Comparison of ENCODE assay signal across 8 mouse cellular contexts in genomic region chr13:64274879-64275753, GRCm38 (mm10). TPM values are rescaled to one million over a fixed set of nuclear protein-coding genes. Genes with fewer than 3 reads are reported as not detected.
DNase-seq lines count a peak whose midpoint lies in the region; ATAC-seq lines count a peak whose summit lies in the region.

Cdc14b (minus strand) TSS chr13:64275290.

- peak; percentile 94 for DNase-seq in ZHBTc4 (ENCODE audit: low read depth, low spot score)
- DNase-seq in cerebellum, postnatal 14 days = peak; percentile 69 to 70
- peak; percentile 62 to 65 for DNase-seq in frontal cortex, postnatal 36 days (ENCODE audit: low spot score in 2 of 2)
- DNase-seq in hindlimb bud, embryonic 11.5 days (ENCODE audit: extremely low spot score, low read depth, low spot score) = peak; percentile 88
- peak; percentile 22 to 60 for DNase-seq in left cerebral cortex, adult 9 months (ENCODE audit: low spot score in 2 of 2)
- DNase-seq in right cerebral cortex, adult 2 months (ENCODE audit: low spot score in 2 of 2) = peak; percentile 76 to 78
- peak; percentile 23 for DNase-seq in urinary bladder, postnatal 10 days (ENCODE audit: low spot score)

- peak; percentile 75 for ATAC-seq in megakaryocyte, adult 5-6 weeks (ENCODE audit: poor library complexity, severe bottlenecking)

RNA-seq across cellular contexts. Expression of gene Cdc14b, which starts in this region (rescaled TPM):
- total RNA-seq in megakaryocyte, adult 5-6 weeks (2015) = 5.0 and 5.1 TPM in 2 replicates
- 3.7 and 5.1 TPM in 2 replicates for total RNA-seq in megakaryocyte, adult 5-6 weeks (2017)

Comparison
In these comparisons a context has a peak if more than half of its experiments do, and no peak if none do; other contexts are left out.
1. Peak in every context shown above with its lines: DNase-seq and ATAC-seq.
2. DNase-seq: peak in every context shown above with its lines; median percentile 94 in ZHBTc4; 88 in hindlimb bud, embryonic 11.5 days; 77 in right cerebral cortex, adult 2 months; 70 in cerebellum, postnatal 14 days; 64 in frontal cortex, postnatal 36 days; 41 in left cerebral cortex, adult 9 months; 23 in urinary bladder, postnatal 10 days.